Mouse (Mus musculus): ENCODE results near the gene Cct8l1.

DNA sequence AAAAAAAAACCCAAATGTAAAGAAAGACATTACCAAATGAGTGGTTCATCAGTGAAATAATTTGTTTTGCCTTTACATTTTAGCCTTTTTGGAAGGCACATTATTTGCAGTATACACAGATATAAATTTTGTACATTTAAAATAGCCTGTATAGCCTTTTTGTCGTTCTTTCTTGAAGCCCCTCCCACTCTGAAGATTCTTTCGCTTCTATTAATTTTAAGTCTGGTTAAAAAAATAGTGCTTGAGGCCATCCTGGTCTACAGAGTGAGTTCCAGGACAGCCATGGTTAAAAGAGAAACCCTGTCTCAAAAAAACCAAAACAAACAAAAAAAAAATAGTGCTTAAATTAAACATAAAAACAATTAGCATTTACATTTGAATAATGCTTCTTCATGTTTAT is 14.8 kb downstream of the Cct8l1 start:
- TF ChIP-seq CTCF (IDR thresholded peaks at IDR 0.05; ENCODE audit: low read depth) (no peak), EP300 (IDR thresholded peaks at IDR 0.05; ENCODE audit: low read depth) (no peak)

All from heart, postnatal 0 days (tissue).